Mouse (Mus musculus) thymus, postnatal 25 days (tissue): ENCODE data around the gene Rpusd3.

Experiments
- DNase-seq: peaks from one replicate; pipeline ENCODE4 v3.0.0; 2022

Gene Rpusd3

DNA sequence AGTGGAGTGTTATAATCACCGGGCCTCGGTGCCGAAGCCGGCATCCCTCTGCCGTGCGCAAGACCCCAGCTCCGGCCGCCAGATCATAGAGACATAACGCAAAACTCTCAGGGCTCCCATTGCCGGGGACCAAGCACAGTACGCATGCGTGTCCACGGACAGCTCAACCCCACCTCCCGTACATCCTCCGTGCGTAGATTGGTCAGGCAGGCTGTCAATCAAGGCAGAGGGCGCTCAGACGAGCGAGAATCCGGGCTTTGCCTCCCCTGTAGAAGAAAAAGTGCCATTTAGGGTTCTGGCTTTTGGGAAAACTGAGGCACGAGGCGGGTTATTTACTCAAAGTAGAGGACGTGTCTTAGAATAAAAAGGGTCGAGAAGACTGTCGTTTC lies at the start of gene Rpusd3:
TSS of gene Rpusd3 (minus strand) at position 142 of the 389 bp plus-strand sequence.
- peak; percentile 99 for DNase-seq

DNA sequence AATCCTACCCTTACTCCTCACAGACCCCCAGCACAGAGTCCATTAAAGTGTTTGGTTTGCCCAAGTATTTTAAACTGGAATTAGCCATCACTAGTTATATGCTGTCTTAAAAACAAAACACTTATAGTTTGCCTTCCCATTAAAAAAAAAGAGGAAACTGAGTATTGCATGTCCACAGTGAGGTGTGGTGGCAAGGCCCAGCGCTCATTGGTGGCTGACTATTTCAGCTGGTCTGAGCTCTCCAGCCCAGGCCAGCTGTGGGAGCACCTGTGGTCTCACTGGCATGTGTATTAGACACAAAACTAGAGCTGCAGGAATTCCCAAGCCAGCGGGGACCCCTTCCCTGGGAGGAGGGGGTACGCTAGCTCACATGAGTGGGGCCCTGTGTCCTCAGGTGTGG lies 49.4 kb upstream of the Rpusd3 start:
- no peak for DNase-seq

DNA sequence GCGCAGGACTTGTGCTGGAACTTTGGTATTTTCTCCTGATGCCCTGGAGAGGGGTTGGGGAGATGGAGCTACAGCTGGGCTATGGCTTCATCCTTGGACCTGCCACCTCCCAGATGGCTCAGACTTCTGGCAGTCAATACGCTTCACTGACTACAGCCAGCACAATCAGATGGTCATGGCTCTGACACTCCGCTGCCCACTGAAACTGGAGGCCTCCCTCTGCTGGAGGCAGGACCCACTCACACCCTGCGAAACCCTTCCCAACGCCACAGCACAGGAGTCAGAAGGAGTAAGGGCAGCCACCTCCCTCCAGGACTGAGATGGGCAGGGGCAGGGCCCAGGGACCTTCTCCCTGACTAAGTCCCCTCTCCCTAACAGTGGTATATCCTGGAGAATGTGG lies 46.5 kb upstream of the Rpusd3 start:
- no peak for DNase-seq

DNA sequence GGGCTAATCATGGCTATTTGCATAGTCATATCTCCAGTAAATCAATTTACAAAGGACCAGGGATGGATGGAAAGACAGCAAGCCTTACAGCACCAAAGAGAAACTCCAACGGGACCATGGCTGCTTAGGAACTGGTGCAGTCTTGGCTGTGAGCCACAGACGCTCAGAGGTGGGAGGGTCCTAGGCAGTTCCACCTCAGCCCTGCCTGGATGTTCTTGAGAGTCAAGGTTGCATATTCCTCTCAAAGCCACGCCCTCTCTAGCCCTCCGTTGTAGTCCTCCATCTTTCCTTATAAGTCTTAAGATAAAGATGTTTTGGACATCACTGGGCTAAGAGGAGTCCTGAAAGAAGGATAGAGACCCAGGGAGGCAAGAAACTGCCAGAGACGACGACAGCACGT lies 44.9 kb upstream of the Rpusd3 start:
- DNase-seq = no peak

DNA sequence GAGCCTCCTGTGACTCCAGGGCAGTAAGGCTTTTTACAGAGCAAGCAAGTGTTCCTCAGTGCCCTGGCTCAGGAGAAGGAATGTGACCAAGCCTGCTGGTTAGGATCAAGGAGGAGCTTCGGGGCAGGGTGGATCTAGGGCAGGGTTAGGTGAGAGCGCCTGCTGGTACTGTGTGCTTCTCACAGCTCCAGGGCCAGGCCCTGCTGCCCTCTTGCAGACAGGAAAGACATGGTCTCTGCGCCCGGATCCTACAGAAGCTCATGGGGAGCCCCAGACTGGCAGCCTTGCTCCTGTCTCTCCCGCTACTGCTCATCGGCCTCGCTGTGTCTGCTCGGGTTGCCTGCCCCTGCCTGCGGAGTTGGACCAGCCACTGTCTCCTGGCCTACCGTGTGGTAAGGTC lies 39.5 kb upstream of the Rpusd3 start:
- DNase-seq = peak; percentile 36

GRCm38 (mm10) chr6:113457952-113458534 lies 38.9 kb upstream of the Rpusd3 start, which contains the start of gene Il17re:
Il17re (plus strand) TSS chr6:113458484.
- peak; percentile 64 for DNase-seq

- DNase-seq = peak; percentile 29
Measured at GRCm38 (mm10) chr6:113455007-113455406, 35.9 kb upstream of the Rpusd3 start.

- DNase-seq = no peak
Measured at GRCm38 (mm10) chr6:113451839-113452238, 32.7 kb upstream of the Rpusd3 start.

GRCm38 (mm10) chr6:113447639-113448038 lies 28.5 kb upstream of the Rpusd3 start:
- DNase-seq = no peak

DNA sequence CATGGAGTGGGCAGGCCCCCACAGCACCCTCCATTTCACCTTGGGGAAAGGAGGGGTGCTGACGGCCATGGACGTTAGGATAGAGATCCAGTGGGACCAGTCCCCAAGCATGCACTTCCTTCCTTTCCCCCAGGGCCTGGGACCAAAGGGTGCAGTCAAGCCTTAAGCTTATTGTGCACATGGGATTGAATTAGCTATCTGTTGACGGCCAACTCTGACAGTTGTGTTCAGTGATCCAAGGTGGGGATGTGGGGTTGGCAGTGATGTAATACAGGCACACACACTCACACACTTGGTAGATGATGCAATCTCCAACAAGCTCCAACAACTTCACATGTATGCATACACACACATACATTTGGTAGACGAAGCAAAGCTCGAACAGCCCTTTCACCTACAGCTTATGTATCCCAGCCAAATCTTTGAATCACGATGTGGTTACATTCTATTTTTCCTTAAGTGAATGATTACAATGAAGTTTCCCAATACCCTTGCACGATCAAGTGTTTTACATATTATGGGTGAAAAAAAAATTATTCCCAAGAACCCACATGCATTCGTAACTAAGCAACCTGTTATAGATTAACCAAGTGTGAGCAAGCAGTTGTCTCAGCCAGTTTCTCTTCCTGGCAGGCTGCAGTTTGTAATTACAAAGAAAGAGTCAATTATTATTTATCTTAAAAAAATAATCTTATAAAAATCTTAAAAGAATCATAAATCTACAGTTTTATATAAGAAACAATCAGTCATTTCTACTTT lies 25.2 kb upstream of the Rpusd3 start:
- no peak for DNase-seq

- no peak for DNase-seq
Measured at GRCm38 (mm10) chr6:113443091-113443490, 24.0 kb upstream of the Rpusd3 start.

- DNase-seq = peak; percentile 88
Measured at GRCm38 (mm10) chr6:113442442-113443090, 23.4 kb upstream of the Rpusd3 start, which contains the start of gene Jagn1. Jagn1 (plus strand) TSS chr6:113442569.

- DNase-seq = no peak
Measured at GRCm38 (mm10) chr6:113442087-113442441, 22.9 kb upstream of the Rpusd3 start.

DNA sequence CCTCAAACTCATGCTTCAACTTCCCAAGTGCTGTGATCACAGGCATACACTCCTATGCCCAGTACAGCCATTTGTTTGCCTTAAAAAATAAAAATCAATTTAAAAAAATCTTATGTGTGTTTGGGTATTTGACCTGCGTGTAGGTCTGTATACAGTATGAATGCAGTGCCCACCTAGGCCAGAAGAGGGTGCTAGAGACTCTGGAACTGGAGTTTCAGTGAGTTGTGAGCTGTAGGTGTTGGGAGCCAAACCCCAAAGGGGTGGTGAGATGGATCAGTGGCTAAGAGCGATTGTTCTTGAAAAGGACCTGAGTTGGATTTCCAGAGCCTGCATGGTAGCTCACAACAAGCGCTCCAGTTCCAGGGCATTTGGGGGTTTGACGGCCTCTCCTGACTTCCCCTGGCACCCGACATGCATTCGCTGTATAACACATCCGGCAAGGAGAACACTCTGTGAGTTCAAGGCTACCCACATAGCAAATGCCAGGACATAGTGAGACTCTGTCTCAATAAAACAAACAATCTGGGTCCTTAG lies 22.1 kb upstream of the Rpusd3 start:
- DNase-seq = peak; percentile 82

DNA sequence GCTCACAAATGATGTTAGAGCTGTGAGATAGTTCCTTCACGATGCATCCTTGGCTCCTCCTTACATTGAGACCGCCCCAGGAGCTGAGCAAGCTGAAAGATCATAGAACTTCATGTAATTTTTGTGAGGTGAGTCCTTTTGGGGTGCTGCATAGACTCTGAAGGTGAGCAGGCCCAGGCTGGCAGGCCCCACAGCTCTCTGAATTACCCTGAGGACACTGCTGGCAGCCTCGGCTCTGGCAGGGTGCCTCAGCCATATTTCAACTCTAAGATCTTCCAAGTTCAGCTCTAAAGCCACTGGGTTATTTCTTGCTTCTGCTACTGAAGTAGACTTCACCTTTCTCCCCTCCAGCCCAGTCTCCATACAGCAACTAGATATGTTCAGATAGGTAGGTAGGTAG lies 21.5 kb upstream of the Rpusd3 start:
- no peak for DNase-seq

- DNase-seq = no peak
Measured at GRCm38 (mm10) chr6:113438721-113439430, 19.7 kb upstream of the Rpusd3 start.

GRCm38 (mm10) chr6:113437135-113437534 lies 18.0 kb upstream of the Rpusd3 start:
- no peak for DNase-seq

- DNase-seq = no peak
Measured at GRCm38 (mm10) chr6:113435664-113436205, 16.6 kb upstream of the Rpusd3 start, which contains the start of gene Cidec. Cidec (minus strand) TSS chr6:113435760.

- DNase-seq = no peak
Measured at GRCm38 (mm10) chr6:113434691-113435090, 15.6 kb upstream of the Rpusd3 start.

DNA sequence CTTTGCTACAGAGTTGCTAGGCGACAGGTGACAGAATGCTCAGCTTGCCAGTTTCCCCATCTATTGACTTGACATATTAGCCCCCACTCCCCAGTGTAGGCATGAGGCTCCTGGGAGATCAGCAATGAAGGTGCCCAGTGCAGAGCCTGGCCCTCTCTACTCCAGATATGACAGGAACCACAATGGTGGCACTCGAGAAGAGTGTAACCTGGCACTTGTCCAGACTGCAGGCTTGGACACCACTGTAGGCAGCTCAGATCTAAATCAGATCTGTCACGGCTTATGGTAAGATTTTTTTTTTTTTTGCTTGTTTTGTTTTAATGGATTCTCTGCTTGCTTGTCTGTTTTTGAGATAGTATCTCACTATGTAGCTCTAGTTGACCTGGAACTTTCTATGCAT lies 14.5 kb upstream of the Rpusd3 start:
- DNase-seq = no peak

- no peak for DNase-seq
Measured at GRCm38 (mm10) chr6:113431801-113432200, 12.7 kb upstream of the Rpusd3 start.

DNA sequence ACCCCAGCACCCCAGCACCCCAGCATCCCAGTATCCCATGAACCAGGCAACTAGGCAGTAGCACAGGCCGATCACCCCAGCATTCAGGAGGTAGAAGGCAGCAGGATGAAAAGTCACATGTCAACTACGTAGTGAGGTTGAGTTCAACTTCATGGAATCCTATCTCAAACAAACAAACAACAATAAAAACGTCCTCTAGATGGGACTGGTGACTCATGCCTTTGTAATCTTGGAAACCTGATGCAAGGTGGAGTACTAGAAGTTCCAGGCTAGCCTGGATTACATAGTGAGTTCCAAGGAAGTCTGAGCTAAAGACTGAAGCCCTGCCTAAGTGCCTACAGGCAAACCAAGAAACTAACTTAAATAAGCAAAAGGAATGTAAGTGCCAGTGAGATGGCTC lies 11.7 kb upstream of the Rpusd3 start:
- DNase-seq = no peak

- no peak for DNase-seq
Measured at GRCm38 (mm10) chr6:113429965-113430364, 10.8 kb upstream of the Rpusd3 start.
